8 mouse cellular contexts compared by ENCODE assay signal in the genomic region with DNA sequence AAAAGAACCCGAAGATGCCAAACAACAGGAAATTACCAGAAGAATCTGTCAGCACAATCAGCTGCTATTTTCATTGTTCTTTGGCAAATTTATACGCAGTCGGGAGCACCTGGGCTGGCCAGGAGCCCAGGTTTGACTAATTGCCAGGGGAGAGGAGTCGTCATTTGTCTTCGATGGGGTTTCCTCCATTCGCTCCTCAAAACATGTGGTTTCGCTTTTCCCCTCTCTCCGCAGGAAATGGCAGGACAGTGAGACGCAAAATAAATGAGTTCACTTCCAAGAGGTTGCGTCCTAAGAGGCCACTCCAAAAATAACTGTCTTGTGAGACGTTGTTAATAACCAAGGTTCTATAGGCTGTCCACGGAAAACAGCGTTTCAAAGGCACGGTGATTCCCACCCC.
DNase-seq lines count a peak whose midpoint lies in the region; ATAC-seq and TF ChIP-seq lines count a peak whose summit lies in the region.

No protein-coding gene starts in this region.

- H3K9me3 ChIP-seq in embryonic facial prominence, embryonic 13.5 days = no peaks in the 10 kb centered on the region
- H3K9me3 ChIP-seq in hindbrain, embryonic 15.5 days = no peaks in the 10 kb centered on the region
- no peaks in the 10 kb centered on the region for H3K9me3 ChIP-seq in limb, embryonic 15.5 days

- ATAC-seq in embryonic facial prominence, embryonic 13.5 days (ENCODE audit: insufficient number of reproducible peaks, insufficient read depth, low FRiP score, low TSS enrichment, low read depth) = no peak
- no peak for ATAC-seq in hindbrain, embryonic 15.5 days (ENCODE audit: low FRiP score, low read depth)
- no peak for ATAC-seq in limb, embryonic 15.5 days (ENCODE audit: insufficient number of reproducible peaks, low FRiP score, low TSS enrichment, low read depth)

- no peak overlapping the region for H3K9ac ChIP-seq in embryonic facial prominence, embryonic 13.5 days
- no peak overlapping the region for H3K9ac ChIP-seq in hindbrain, embryonic 15.5 days
- H3K9ac ChIP-seq in limb, embryonic 15.5 days = no peak overlapping the region

- intact Hi-C loops in left cerebral cortex, postnatal 10 days (cut with DNase I) = loop anchor here (5.0 kb wide), 1 partner anchor 246 kb away; no protein-coding TSS in a partner anchor

- peak overlapping the region; percentile 39; the same call in 1 of the 2 replicates for H3K27ac ChIP-seq in embryonic facial prominence, embryonic 13.5 days
- H3K27ac ChIP-seq in hindbrain, embryonic 15.5 days (replicated peaks) = no peak overlapping the region
- H3K27ac ChIP-seq in limb, embryonic 15.5 days = peak overlapping the region; percentile 65

- H3K4me1 ChIP-seq in embryonic facial prominence, embryonic 13.5 days = peaks cover 56% of the 10 kb centered on the region
- H3K4me1 ChIP-seq in hindbrain, embryonic 15.5 days (replicated peaks) = peaks cover 8% of the 10 kb centered on the region
- peaks cover 35% of the 10 kb centered on the region for H3K4me1 ChIP-seq in limb, embryonic 15.5 days

- peak overlapping the region; percentile 29 for H3K4me3 ChIP-seq in embryonic facial prominence, embryonic 13.5 days
- no peak overlapping the region for H3K4me3 ChIP-seq in hindbrain, embryonic 15.5 days
- H3K4me3 ChIP-seq in limb, embryonic 15.5 days = peak overlapping the region; percentile 25

- DNase-seq in brain, embryonic 14.5 days (ENCODE audit: low read depth) = peak; percentile 20
- no peak for DNase-seq in urinary bladder, adult 18-20 months (ENCODE audit: low spot score in 2 of 2)
- no peak for DNase-seq in right cerebral cortex, postnatal 36 days (ENCODE audit: low spot score in 2 of 2)
- no peak for DNase-seq in left cerebral cortex, postnatal 10 days (ENCODE audit: extremely low spot score in 1 of 2, low spot score in 2 of 2)
- no peak for DNase-seq in frontal cortex, postnatal 36 days (ENCODE audit: low spot score in 2 of 2)

- no peak for TF ChIP-seq POLR2A in brain, embryonic 14.5 days (IDR thresholded peaks at IDR 0.05; ENCODE audit: borderline replicate concordance, extremely low read depth, insufficient read depth, insufficient read length, poor library complexity, severe bottlenecking)

- peaks cover 53% of the 10 kb centered on the region for H3K27me3 ChIP-seq in embryonic facial prominence, embryonic 13.5 days
- no peaks in the 10 kb centered on the region for H3K27me3 ChIP-seq in hindbrain, embryonic 15.5 days
- H3K27me3 ChIP-seq in limb, embryonic 15.5 days = peaks cover 4% of the 10 kb centered on the region; the same call in 1 of the 2 replicates

- H3K4me2 ChIP-seq in embryonic facial prominence, embryonic 13.5 days = peak overlapping the region; percentile 56
- peak overlapping the region; percentile 31 for H3K4me2 ChIP-seq in hindbrain, embryonic 15.5 days
- H3K4me2 ChIP-seq in limb, embryonic 15.5 days = peak overlapping the region; percentile 56

- WGBS in embryonic facial prominence, embryonic 13.5 days = 17% methylated on average over 14 of the region's 14 CpGs
- WGBS in hindbrain, embryonic 15.5 days = 39% methylated on average over 14 of the region's 14 CpGs
- WGBS in limb, embryonic 15.5 days = 5% methylated on average over 14 of the region's 14 CpGs

- H3K36me3 ChIP-seq in embryonic facial prominence, embryonic 13.5 days = no peaks in the 10 kb centered on the region
- no peaks in the 10 kb centered on the region for H3K36me3 ChIP-seq in hindbrain, embryonic 15.5 days
- no peaks in the 10 kb centered on the region for H3K36me3 ChIP-seq in limb, embryonic 15.5 days

- no peak for TF ChIP-seq CTCF in brain, embryonic 14.5 days (IDR thresholded peaks at IDR 0.05; ENCODE audit: borderline replicate concordance, extremely low read depth, insufficient read depth, insufficient read length)
